Mouse (Mus musculus): Measurements from ENCODE around the gene H2afx.

DNA sequence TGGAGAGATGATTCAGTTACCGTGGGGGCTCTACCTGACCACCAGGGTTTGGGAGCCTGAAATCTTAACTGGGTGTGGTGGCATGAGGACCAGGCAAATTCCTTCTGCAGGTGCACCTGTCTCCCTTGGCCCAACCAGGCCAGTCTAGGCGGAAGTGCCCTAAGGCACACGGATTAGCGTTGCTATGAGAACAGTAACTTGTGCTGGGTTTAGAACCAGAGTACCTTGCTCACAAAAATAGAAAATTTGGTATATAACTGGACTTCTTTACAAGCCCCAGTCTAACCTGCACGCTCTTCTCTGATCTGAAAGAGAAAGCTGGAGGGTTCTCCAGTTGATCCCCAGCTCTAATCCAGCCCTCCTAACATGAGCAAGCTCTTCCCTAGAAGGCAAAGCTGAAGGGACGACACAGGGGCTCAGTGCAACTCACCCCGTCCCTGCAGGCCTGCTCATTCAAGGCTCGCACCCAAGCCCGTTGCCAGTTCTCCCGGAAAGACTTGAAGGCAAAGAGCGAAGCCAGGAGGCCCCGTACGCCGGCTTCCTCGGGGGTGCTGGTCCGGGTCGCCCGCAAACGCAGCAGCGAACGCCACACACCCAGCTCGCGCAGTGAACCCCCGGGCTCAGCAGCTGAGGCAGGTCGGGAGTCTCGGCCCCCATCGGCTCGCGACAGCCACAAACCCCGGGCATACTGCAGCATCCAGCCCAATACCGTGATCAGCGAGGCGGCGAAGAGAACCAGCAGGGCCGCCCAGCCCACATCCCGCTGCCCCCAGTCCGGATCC, 15.2 kb upstream of the H2afx start:
- TF ChIP-seq MXI1 (IDR thresholded peaks at IDR 0.05; ENCODE audit: low read depth, low read length) (no peak), EP300 (IDR thresholded peaks at IDR 0.05; ENCODE audit: low read length) (no peak), CTCF (conservative IDR thresholded peaks at IDR 0.05 in 1 of 2, IDR thresholded peaks at IDR 0.05 in 1 of 2; ENCODE audit: low read depth in 2 of 2, low read length in 2 of 2) (no peak), MAX (IDR thresholded peaks at IDR 0.05; ENCODE audit: low read length) (no peak), POLR2A (IDR thresholded peaks at IDR 0.05; ENCODE audit: low read depth, low read length) (no peak), USF1 (IDR thresholded peaks at IDR 0.05; ENCODE audit: low read depth, low read length) (no peak), ELF1 (IDR thresholded peaks at IDR 0.05; ENCODE audit: low read depth, low read length) (no peak; the same call in 1 of the 2 replicates), NRF1 (IDR thresholded peaks at IDR 0.05; ENCODE audit: low read depth, low read length) (no peak)

Measured in CH12.LX (cell line).